Mouse (Mus musculus) lung, adult 2 months (tissue): ENCODE measurements around the gene Leng8. TPM values are rescaled to one million over a fixed set of nuclear protein-coding genes. Genes with fewer than 3 reads are reported as not detected.
A peak's percentile ranks its signal among the peaks of the same experiment; 100 is the strongest.

Experiments used
- DNase-seq: peaks from one replicate; pipeline ENCODE4 v3.0.0; 2022
- H3K4me1 ChIP-seq: fragments of 200-500 bp; 2 replicates; pipeline ENCODE4 v1.6.1; 2011; ENCODE audit warnings: low read length; ENCODE audit not compliant: control insufficient read depth, insufficient read depth
- H3K4me3 ChIP-seq: fragments of 200-500 bp; replicated peaks from 2 replicates; pipeline ENCODE3; 2011; ENCODE audit warnings: low read depth, mild to moderate bottlenecking, control low read depth, low read length; ENCODE audit errors: extremely low read depth
- CTCF ChIP-seq: fragments of 200-500 bp; IDR thresholded peaks from 2 replicates; pipeline ENCODE4 v1.5.1; 2011; ENCODE audit warnings: mild to moderate bottlenecking, low read length, control low read depth; ENCODE audit not compliant: insufficient read depth
- POLR2A ChIP-seq: fragments of 200-500 bp; IDR thresholded peaks from 2 replicates; pipeline ENCODE4 v1.6.1; 2011; ENCODE audit warnings: low read depth, mild to moderate bottlenecking, control low read depth, low read length, borderline replicate concordance; ENCODE audit errors: extremely low read depth
- WGBS: fragments of 180-500 bp; shearing (Covaris S2); methylation state at CpG from one replicate; pipeline ENCODE4 v1.1.7; 2018; 5-methylcytosine and 5-hydroxymethylcytosine counted together
- polyA plus RNA-seq: library from polyadenylated mRNA; depleted of rRNA; stranded (reverse); fragments of >200 nt; gene quantifications from 2 replicates; pipeline ENCODE4 v1.2.3, GENCODE M21; 2012

Leng8 gene
- polyA plus RNA-seq, 1 experiment: 958 TPM

GRCm38 (mm10) chr7:4117050-4117814 is 19.6 kb upstream of the Leng8 start:
- Histone ChIP-seq H3K4me1 (no peaks in the 10 kb centered on the region; the same call in 1 of the 2 replicates), H3K4me3 (no peak overlapping the region)
- WGBS: 69% methylated on average over 8 of the region's 8 CpGs
- TF ChIP-seq CTCF: no peak
- DNase-seq: no peak

GRCm38 (mm10) chr7:4119344-4119902 is 17.4 kb upstream of the Leng8 start, which contains the start of gene Ttyh1:
Ttyh1 (plus strand) TSS chr7:4119408.
- H3K4me3 ChIP-seq: no peak within 1 kb of the TSS
- no peaks in the 10 kb centered on the region; the same call in none of the 2 replicates for H3K4me1 ChIP-seq
- no peak for DNase-seq
- peak; percentile 40 for TF ChIP-seq CTCF
- TF ChIP-seq POLR2A: no peak
- 1% methylated on average over 37 of the region's 37 CpGs for WGBS

- H3K4me3 ChIP-seq: no peak overlapping the region
- TF ChIP-seq POLR2A (no peak), CTCF (no peak)
- 22% methylated on average over 18 of the region's 19 CpGs for WGBS
- no peak for DNase-seq
- peaks cover under 1% of the 10 kb centered on the region for H3K4me1 ChIP-seq
Measured at GRCm38 (mm10) chr7:4119976-4120921, 16.6 kb upstream of the Leng8 start.

- H3K4me3 ChIP-seq: no peak overlapping the region
- no peak for TF ChIP-seq POLR2A
- no peak for TF ChIP-seq CTCF
- H3K4me1 ChIP-seq: peaks cover 2% of the 10 kb centered on the region
- no peak for DNase-seq
- WGBS: 60% methylated on average over 11 of the region's 11 CpGs
Measured at GRCm38 (mm10) chr7:4122076-4122768, 14.6 kb upstream of the Leng8 start.

GRCm38 (mm10) chr7:4122783-4123182 is 14.1 kb upstream of the Leng8 start:
- DNase-seq: no peak
- Histone ChIP-seq H3K4me3 (no peak overlapping the region), H3K4me1 (peaks cover 2% of the 10 kb centered on the region)
- WGBS: 85% methylated on average over 10 of the region's 10 CpGs
- no peak for TF ChIP-seq CTCF
- no peak for TF ChIP-seq POLR2A

GRCm38 (mm10) chr7:4123732-4124131 is 13.1 kb upstream of the Leng8 start:
- TF ChIP-seq POLR2A (no peak), CTCF (no peak)
- 78% methylated on average over 1 of the region's 1 CpGs for WGBS
- Histone ChIP-seq H3K4me1 (peaks cover 2% of the 10 kb centered on the region), H3K4me3 (no peak overlapping the region)
- DNase-seq: no peak

- Histone ChIP-seq H3K4me3 (no peak overlapping the region), H3K4me1 (peaks cover 2% of the 10 kb centered on the region; the same call in 1 of the 2 replicates)
- DNase-seq: no peak
- no peak for TF ChIP-seq POLR2A
- no peak for TF ChIP-seq CTCF
- WGBS: 8% methylated on average over 10 of the region's 10 CpGs
Measured at GRCm38 (mm10) chr7:4124315-4124759, 12.5 kb upstream of the Leng8 start.

GRCm38 (mm10) chr7:4124856-4125255 is 12.0 kb upstream of the Leng8 start:
- Histone ChIP-seq H3K4me3 (no peak overlapping the region), H3K4me1 (peaks cover 2% of the 10 kb centered on the region; the same call in 1 of the 2 replicates)
- DNase-seq: no peak
- WGBS: 53% methylated on average over 5 of the region's 5 CpGs
- TF ChIP-seq CTCF (no peak), POLR2A (no peak)

GRCm38 (mm10) chr7:4125306-4125705 is 11.5 kb upstream of the Leng8 start:
- Histone ChIP-seq H3K4me1 (peaks cover 2% of the 10 kb centered on the region; the same call in 1 of the 2 replicates), H3K4me3 (no peak overlapping the region)
- no peak for DNase-seq
- 36% methylated on average over 9 of the region's 9 CpGs for WGBS
- TF ChIP-seq POLR2A: no peak
- TF ChIP-seq CTCF: no peak
